Mouse (Mus musculus) heart, adult 9 months (tissue): ENCODE measurements at regions not wholly inside any gene's neighbourhood (a gene's known extent, or its start where the extent isn't known, plus 50 kb on each side); places are given as distances from the start of the nearest gene placed in this dataset.
A peak's percentile ranks its signal among the peaks of the same experiment; 100 is the strongest.

ENCODE experiments used
- DNase-seq, 2 experiments: peaks; one replicate each; pipeline ENCODE4 v3.0.0; 2022; ENCODE audit warnings: low spot score in 2 of 2

- DNase-seq: no peak
Measured at GRCm38 (mm10) chr16:24094566-24094965, 105.9 kb upstream of the Bcl6 start.

GRCm38 (mm10) chr16:24093624-24094023, 105.0 kb upstream of the Bcl6 start:
- no peak for DNase-seq

DNA sequence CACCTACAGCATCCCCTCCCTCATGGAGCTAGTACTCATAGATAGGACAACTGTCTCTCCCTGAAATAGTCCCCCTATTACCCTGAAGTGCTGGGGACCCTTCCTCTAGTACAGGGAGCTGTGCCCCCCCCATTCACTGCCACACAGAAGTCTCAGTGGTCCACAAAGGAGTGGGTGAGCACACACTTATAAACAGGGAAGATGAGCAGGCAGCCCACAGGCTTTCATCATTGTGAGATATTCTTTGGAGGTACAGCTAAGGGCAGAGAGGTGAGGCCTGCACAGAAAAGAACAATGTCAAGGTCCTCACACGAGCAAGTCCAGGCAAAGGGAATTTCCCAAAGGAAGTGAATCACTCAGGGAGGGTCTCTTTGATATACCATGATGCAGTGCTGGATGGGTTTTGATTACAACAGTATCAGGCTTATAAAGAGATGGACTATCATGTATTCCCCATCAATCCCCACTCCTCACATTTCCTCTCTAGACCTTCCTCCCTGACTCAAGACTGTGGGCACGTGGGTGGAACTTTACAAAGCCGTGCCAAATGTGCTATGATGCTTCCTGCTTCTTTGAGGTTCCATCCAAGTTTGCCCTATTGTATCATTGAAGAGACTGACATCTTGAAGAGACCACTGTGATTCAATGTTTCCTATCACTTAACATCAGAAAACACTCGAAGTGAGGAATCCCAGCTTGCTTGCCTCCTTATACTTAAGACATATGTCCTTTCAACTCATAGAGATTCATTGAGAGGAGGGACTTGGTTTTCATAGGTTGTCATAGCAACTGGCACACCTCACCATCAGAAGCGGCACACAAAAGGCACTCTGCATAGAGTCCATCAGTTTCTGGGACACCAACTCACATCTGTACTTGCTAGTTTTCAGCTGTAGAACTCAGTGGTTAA, 104.2 kb upstream of the Bcl6 start:
- DNase-seq: no peak

DNA sequence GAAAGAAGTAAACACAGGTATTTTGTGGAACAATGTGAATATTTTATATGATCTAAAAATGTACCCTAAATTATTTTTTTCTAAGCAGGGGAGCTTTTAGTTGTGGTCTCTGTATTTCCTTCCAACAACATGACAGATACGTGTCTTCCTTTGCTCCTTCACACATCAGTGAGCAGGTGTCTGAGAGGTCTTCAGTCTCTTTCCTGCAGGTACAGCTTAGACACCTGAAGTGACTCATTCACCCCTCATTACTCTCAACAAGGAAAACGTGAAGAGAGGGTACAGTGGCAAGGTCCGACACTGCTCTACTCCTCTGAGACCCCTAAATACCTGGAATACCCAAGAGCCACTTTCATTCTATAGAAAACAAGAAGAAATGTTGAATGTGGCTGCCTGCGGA, 103.5 kb upstream of the Bcl6 start:
- no peak for DNase-seq

DNA sequence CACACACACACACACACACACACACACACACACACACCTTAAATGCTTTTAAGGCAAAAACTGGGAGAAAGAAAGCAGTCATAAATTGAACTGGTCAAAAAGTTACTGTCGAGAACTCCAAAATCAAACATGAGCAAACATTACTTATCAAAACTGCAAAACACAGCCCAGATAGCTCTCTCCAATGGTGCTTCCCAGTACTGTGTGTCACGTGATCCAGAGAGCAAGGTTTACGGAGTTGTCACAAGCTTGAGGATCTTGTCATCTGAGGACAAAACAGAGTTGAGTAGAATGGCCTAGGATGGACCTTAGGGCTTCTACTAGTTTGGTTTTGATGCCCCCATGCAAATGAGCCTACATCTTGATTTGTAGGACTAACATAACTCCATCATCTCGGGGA, 102.3 kb upstream of the Bcl6 start:
- DNase-seq: no peak

DNA sequence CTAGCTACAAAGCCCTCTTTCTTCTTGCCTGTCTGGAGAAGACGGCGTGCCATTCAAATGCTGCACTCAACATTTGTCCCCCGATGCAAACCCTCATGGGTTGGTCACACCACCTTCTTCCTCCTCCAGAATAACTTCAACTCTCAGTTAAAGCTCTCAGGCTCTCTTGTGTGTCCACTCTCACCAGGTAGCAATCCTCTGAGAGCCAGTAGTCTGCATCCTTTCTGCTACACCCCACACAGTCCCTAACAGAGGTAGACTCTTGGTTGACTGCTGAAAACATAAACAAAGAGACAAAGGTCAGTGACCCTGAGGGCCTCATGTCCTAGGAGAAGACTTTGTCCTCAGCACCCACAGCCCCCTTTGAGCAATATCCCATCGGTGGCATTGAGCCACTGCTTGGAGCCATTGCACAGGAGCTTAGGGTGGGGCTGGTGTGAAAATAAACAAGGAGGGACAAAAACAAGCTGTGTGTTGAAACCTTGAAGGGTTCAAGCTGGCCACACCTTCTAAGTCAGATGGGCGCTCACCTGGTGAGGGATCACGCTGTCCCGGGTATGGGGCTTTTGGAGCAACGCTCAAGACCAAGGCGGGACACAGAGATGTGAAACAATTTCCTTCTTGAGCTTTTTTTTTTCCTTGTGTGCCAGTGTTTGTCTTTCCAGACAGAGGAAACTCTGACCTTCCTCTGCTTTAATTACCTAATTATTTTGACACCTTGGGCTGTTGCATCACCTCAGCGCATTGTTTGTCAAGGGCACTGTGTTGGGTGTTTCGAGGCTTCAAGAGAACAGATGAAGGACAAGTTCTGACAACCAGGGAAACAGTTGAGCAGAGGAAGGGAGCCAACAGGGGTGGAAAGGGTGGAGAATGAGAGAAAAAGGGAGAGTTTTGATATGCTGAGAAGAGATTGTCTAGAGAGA, 101.4 kb upstream of the Bcl6 start:
- no peak for DNase-seq

DNA sequence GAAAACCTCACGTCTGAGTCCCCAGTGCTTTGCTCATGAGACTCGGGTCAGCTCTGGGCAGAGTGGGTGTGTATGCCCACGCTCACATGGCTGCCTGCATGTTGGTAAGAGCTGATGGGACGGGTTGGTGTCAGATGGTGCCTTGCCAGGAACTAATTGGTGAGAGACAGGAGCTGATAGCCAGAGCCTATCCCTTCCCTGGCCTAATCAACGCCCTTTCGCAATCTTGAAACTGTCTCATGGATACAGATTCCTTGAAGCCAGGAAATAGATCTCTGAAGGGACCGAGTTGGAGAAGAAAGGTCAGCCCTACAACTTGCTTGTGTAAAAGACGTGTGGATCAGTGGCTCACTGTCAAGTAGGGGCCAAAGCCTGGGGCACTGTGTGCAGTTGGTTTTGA, 95.3 kb upstream of the Bcl6 start:
- DNase-seq: no peak

DNA sequence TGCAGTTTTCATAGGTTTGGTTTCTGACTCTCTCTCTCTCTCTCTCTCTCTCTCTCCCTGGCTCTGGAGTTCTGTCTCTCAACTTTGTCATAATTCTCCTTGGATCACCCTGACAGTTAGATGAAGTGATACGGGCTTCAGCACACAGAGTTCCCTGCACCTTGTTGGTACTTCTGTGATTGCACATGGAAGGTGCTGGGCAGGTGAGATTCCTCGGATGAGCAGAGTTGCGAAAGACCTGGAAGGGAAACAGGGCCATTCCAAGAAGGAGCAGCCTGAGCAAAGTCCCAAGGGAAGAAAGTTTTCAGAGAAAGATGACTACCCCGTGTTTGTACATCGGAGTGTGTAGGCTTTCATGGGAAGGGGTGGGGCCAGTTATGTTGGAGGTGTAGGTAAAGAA, 91.8 kb upstream of the Bcl6 start:
- no peak for DNase-seq

- DNase-seq: no peak
Measured at GRCm38 (mm10) chr16:24078622-24079021, 90.0 kb upstream of the Bcl6 start.

GRCm38 (mm10) chr16:24077428-24077827, 88.8 kb upstream of the Bcl6 start:
- no peak for DNase-seq

- no peak for DNase-seq
Measured at GRCm38 (mm10) chr16:24076799-24077136, 88.1 kb upstream of the Bcl6 start.

DNA sequence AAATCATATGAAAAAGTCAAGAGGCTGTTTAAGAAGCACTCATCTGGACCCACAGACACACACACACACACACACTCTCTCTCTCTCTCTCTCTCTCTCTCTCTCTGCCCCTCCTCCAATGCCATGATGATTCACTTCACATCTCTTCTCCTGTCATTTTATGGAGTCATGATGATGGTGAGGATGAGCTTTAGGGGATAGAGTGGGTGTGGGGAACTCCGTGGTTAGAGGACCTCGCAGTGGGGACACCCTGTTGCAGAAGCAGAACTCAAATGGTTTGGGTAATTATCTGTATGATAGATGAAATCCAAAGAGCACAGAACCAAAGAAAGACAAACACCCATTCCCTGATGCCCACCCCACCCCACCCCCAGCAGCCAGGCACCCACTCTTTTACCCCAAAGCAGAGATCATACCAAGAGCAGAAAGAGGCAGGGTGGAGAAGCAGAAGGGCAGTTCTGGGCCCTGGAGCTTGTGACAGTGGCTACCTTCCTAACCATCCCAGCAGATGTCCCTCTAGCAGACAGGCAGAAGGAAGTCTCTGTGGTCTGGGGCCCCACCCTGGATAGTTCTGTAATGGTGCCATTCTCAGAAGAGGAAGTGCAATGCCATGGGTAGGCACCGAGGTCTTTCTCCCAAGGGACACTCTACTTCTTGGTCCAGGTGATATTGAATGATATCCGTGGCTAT, 87.6 kb upstream of the Bcl6 start:
- peak in 1 of 2 experiments; percentile 34 for DNase-seq

- no peak for DNase-seq
Measured at GRCm38 (mm10) chr16:24073613-24074244, 85.1 kb upstream of the Bcl6 start.

DNA sequence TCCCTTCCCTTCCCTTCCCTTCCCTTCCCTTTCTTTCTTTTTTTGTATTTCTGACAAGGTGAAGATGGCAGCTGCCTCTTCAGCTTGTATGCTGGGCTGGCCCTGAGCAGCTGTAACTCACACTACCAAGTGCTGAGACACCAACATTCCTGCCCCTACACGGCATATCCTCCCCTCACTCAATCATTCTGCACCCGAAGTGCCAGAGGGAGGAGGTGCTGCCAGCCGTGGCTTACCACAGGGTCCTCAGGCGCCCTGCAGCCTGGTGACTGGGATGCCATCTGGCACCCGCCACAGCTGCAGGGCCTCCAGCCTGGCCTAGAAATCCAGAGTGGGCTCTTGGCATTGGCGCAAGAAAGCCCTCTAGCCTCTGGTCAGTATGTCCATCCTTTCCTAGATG, 84.4 kb upstream of the Bcl6 start:
- no peak for DNase-seq

DNA sequence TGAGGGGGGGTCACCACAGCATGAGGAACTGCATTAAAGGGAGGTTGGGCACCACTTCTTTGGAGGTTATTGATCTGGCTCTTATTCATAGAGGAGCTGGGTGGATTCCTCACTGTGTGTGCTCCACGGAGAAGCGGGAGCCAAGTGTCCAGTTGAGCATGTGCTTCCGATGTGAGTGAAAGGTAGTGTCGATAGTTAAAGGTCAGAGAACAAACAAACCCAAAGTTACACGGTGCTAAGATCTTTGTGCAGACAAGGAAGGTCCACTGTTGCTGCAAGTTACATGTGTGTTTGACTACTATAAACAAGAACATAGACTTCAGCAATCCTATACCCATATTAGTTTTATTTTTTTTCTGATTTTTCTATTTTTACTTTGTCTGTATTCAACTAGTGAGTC, 80.8 kb upstream of the Bcl6 start:
- no peak for DNase-seq

DNA sequence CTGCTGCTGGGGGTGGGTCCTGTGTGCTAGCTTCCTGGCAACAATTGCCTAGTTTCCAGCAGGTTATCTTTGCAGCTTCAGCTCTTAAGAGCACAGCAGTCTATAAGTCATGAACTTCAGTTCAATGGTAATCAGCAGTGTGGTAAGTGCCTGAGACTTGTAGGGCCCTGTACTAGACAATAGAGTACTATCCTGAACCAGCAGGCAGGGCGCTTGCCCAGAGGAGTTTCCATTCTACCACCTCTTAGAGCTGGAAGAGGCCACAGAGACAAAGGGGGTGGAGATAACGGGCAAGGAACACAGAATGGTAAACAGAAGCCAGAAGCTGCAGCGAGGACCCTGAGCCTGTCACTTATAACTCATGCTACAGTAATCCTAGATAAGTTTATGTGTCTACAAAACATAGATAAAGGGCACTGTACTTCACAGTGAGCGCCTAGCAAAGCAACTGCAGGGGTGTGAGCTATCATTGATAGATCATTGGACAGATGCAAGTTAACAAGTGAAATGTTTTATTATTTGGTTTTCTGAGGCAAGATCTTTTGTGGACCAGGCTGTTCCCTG, 79.7 kb upstream of the Bcl6 start:
- DNase-seq: no peak

DNA sequence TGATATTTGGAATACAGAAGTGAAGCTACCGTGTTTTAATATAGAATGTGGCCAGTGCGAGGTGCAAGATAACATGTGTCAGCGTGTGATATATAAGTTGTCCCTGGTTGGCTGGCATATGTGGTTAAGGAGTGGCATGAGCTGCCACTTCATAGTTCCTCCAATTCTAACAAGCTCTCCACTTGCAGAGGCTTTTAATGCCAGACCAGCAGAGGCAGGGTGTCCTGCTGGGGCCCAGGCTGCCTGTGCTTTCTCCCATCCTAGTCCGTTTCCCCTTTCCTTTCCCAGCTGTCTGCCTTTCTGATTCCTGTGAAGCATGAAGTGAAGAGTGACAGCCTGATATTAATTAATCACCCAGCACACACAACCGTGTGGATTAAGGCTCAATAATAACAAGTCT, 73.7 kb upstream of the Bcl6 start:
- DNase-seq: no peak

GRCm38 (mm10) chr16:24061496-24061895, 72.8 kb upstream of the Bcl6 start:
- no peak for DNase-seq

DNA sequence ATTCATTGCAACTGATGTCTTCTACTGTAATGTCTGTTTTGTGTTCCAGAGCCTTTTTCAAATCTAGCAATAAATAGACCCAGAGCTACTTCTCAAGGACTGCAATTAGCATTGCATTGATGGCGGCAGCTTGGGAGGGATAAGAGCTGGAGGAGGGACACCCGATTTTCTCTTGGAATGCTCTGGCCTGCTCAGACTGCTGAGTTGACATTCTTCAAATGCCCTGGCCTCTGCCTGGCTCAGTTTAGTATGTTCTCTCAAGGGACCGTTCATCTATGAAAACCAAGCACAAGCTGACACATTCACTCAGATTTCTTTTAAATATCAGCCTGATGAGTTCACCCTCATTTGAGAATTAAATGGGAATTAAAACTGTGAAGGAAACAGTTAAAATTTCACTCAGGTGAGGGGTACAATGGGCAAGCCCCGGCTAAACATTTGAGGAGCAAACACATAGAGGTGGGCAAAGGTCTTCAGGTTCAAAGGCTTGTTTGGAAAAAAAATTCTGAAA, 70.5 kb upstream of the Bcl6 start:
- DNase-seq: no peak

- DNase-seq: no peak
Measured at GRCm38 (mm10) chr16:24056885-24057531, 68.4 kb upstream of the Bcl6 start.
